Mouse (Mus musculus): ENCODE measurements around the gene Usp49. TPM values are rescaled to one million over a fixed set of nuclear protein-coding genes. Genes with fewer than 3 reads are reported as not detected.
A peak's percentile ranks its signal among the peaks of the same experiment; 100 is the strongest.

Usp49 gene
- polyA plus RNA-seq, 1 experiment from 2014 or later: 3.8 TPM

GRCm38 (mm10) chr17:47672311-47673111 lies 42.0 kb downstream of the Usp49 start:
- H3K9me3 ChIP-seq (ENCODE audit: control insufficient read depth, low read length): no peaks in the 10 kb centered on the region
- no peak overlapping the region for H3K27ac ChIP-seq (replicated peaks; ENCODE audit: low read depth, low read length)
- peak overlapping the region; percentile 91 for H3K4me2 ChIP-seq (ENCODE audit: low read depth, low read length)
- 0 out of 2 replicates have a peak, but pooled peaks cover 5% of the 10 kb centered on the region for H3K4me1 ChIP-seq (ENCODE audit: control insufficient read depth, insufficient read depth, low read length)
- peak overlapping the region; percentile 61 for H3K9ac ChIP-seq (ENCODE audit: low read depth, low read length)
- ATAC-seq (ENCODE audit: low read depth): peak; percentile 86
- peaks cover 13% of the 10 kb centered on the region; the same call in 1 of the 2 replicates for H3K27me3 ChIP-seq (replicated peaks; ENCODE audit: control insufficient read depth, insufficient read depth, low read length)
- peaks cover 13% of the 10 kb centered on the region for H3K36me3 ChIP-seq (ENCODE audit: control insufficient read depth, insufficient read depth, low read length)
- DNase-seq (ENCODE audit: low spot score): peak; percentile 86
- peak overlapping the region; percentile 43 for H3K4me3 ChIP-seq (ENCODE audit: low read depth, low read length)
- WGBS: 8% methylated on average over 40 of the region's 68 CpGs

GRCm38 (mm10) chr17:47676581-47676980 lies 46.1 kb downstream of the Usp49 start:
- Histone ChIP-seq H3K36me3 (ENCODE audit: control insufficient read depth, insufficient read depth, low read length) (peaks cover 50% of the 10 kb centered on the region), H3K4me2 (ENCODE audit: low read depth, low read length) (no peak overlapping the region), H3K27ac (replicated peaks; ENCODE audit: low read depth, low read length) (no peak overlapping the region), H3K4me3 (ENCODE audit: low read depth, low read length) (no peak overlapping the region), H3K9me3 (ENCODE audit: control insufficient read depth, low read length) (no peaks in the 10 kb centered on the region), H3K9ac (ENCODE audit: low read depth, low read length) (no peak overlapping the region), H3K27me3 (replicated peaks; ENCODE audit: control insufficient read depth, insufficient read depth, low read length) (peaks cover 13% of the 10 kb centered on the region; the same call in 1 of the 2 replicates), H3K4me1 (ENCODE audit: control insufficient read depth, insufficient read depth, low read length) (0 out of 2 replicates have a peak, but pooled peaks cover 5% of the 10 kb centered on the region)
- ATAC-seq (ENCODE audit: low read depth) (no peak), DNase-seq (ENCODE audit: low spot score) (peak; percentile 65)
- WGBS: 20% methylated on average over 9 of the region's 9 CpGs

- Histone ChIP-seq H3K4me3 (ENCODE audit: low read depth, low read length) (no peak overlapping the region), H3K4me2 (ENCODE audit: low read depth, low read length) (no peak overlapping the region), H3K27me3 (replicated peaks; ENCODE audit: control insufficient read depth, insufficient read depth, low read length) (peaks cover 2% of the 10 kb centered on the region; the same call in 1 of the 2 replicates), H3K36me3 (ENCODE audit: control insufficient read depth, insufficient read depth, low read length) (peaks cover 66% of the 10 kb centered on the region), H3K27ac (replicated peaks; ENCODE audit: low read depth, low read length) (no peak overlapping the region), H3K9me3 (ENCODE audit: control insufficient read depth, low read length) (no peaks in the 10 kb centered on the region), H3K4me1 (ENCODE audit: control insufficient read depth, insufficient read depth, low read length) (no peaks in the 10 kb centered on the region), H3K9ac (ENCODE audit: low read depth, low read length) (no peak overlapping the region)
- 90% methylated on average over 5 of the region's 5 CpGs for WGBS
- ATAC-seq (ENCODE audit: low read depth) (no peak), DNase-seq (ENCODE audit: low spot score) (no peak)
Observed at GRCm38 (mm10) chr17:47678238-47678637, 47.7 kb downstream of the Usp49 start.

GRCm38 (mm10) chr17:47678702-47679101 lies 48.2 kb downstream of the Usp49 start:
- no peak overlapping the region for H3K27ac ChIP-seq (replicated peaks; ENCODE audit: low read depth, low read length)
- no peak overlapping the region for H3K9ac ChIP-seq (ENCODE audit: low read depth, low read length)
- H3K27me3 ChIP-seq (replicated peaks; ENCODE audit: control insufficient read depth, insufficient read depth, low read length): no peaks in the 10 kb centered on the region
- peaks cover 71% of the 10 kb centered on the region for H3K36me3 ChIP-seq (ENCODE audit: control insufficient read depth, insufficient read depth, low read length)
- no peak overlapping the region for H3K4me3 ChIP-seq (ENCODE audit: low read depth, low read length)
- ATAC-seq (ENCODE audit: low read depth): no peak
- no peak overlapping the region for H3K4me2 ChIP-seq (ENCODE audit: low read depth, low read length)
- no peaks in the 10 kb centered on the region for H3K4me1 ChIP-seq (ENCODE audit: control insufficient read depth, insufficient read depth, low read length)
- no peak for DNase-seq (ENCODE audit: low spot score)
- 82% methylated on average over 5 of the region's 5 CpGs for WGBS
- H3K9me3 ChIP-seq (ENCODE audit: control insufficient read depth, low read length): no peaks in the 10 kb centered on the region

GRCm38 (mm10) chr17:47682836-47683235 lies 52.3 kb downstream of the Usp49 start:
- DNase-seq (ENCODE audit: low spot score) (no peak), ATAC-seq (ENCODE audit: low read depth) (no peak)
- no peaks in the 10 kb centered on the region for H3K27me3 ChIP-seq (replicated peaks; ENCODE audit: control insufficient read depth, insufficient read depth, low read length)
- no peak overlapping the region for H3K4me3 ChIP-seq (ENCODE audit: low read depth, low read length)
- H3K9ac ChIP-seq (ENCODE audit: low read depth, low read length): no peak overlapping the region
- 0 out of 2 replicates have a peak, but pooled peaks cover 5% of the 10 kb centered on the region for H3K4me1 ChIP-seq (ENCODE audit: control insufficient read depth, insufficient read depth, low read length)
- H3K27ac ChIP-seq (replicated peaks; ENCODE audit: low read depth, low read length): no peak overlapping the region
- H3K36me3 ChIP-seq (ENCODE audit: control insufficient read depth, insufficient read depth, low read length): peaks cover 79% of the 10 kb centered on the region
- H3K9me3 ChIP-seq (ENCODE audit: control insufficient read depth, low read length): no peaks in the 10 kb centered on the region
- whole genome bisulfite sequencing: 82% methylated on average over 4 of the region's 4 CpGs
- no peak overlapping the region for H3K4me2 ChIP-seq (ENCODE audit: low read depth, low read length)

- Histone ChIP-seq H3K4me1 (ENCODE audit: control insufficient read depth, insufficient read depth, low read length) (0 out of 2 replicates have a peak, but pooled peaks cover 5% of the 10 kb centered on the region), H3K36me3 (ENCODE audit: control insufficient read depth, insufficient read depth, low read length) (peaks cover 35% of the 10 kb centered on the region), H3K9ac (ENCODE audit: low read depth, low read length) (peak overlapping the region; percentile 92), H3K9me3 (ENCODE audit: control insufficient read depth, low read length) (no peaks in the 10 kb centered on the region), H3K4me3 (ENCODE audit: low read depth, low read length) (peak overlapping the region; percentile 89), H3K27ac (replicated peaks; ENCODE audit: low read depth, low read length) (peak overlapping the region; percentile 87), H3K4me2 (ENCODE audit: low read depth, low read length) (peak overlapping the region; percentile 98), H3K27me3 (replicated peaks; ENCODE audit: control insufficient read depth, insufficient read depth, low read length) (no peaks in the 10 kb centered on the region)
- under 1% methylated on average over 70 of the region's 70 CpGs for WGBS
- peak; percentile 88 for ATAC-seq (ENCODE audit: low read depth)
- DNase-seq (ENCODE audit: low spot score): peak; percentile 99
Observed at GRCm38 (mm10) chr17:47687409-47688343, 57.2 kb downstream of the Usp49 start.

- Histone ChIP-seq H3K4me2 (ENCODE audit: low read depth, low read length) (peak within 1 kb of the TSS; percentile 98), H3K4me3 (ENCODE audit: low read depth, low read length) (peak within 1 kb of the TSS; percentile 89), H3K9me3 (ENCODE audit: control insufficient read depth, low read length) (no peaks in the 10 kb centered on the region), H3K9ac (ENCODE audit: low read depth, low read length) (peak within 1 kb of the TSS; percentile 92), H3K4me1 (ENCODE audit: control insufficient read depth, insufficient read depth, low read length) (0 out of 2 replicates have a peak, but pooled peaks cover 5% of the 10 kb centered on the region), H3K27ac (replicated peaks; ENCODE audit: low read depth, low read length) (peak within 1 kb of the TSS; percentile 87), H3K27me3 (replicated peaks; ENCODE audit: control insufficient read depth, insufficient read depth, low read length) (no peaks in the 10 kb centered on the region), H3K36me3 (ENCODE audit: control insufficient read depth, insufficient read depth, low read length) (peaks cover 29% of the 10 kb centered on the region)
- ATAC-seq (ENCODE audit: low read depth) (no peak), DNase-seq (ENCODE audit: low spot score) (no peak)
- 0% methylated on average over 6 of the region's 9 CpGs for WGBS
Observed at GRCm38 (mm10) chr17:47688344-47688607, 57.8 kb downstream of the Usp49 start, which contains the start of gene Tomm6. Tomm6 (minus strand) TSS chr17:47688386.

Measured in embryonic facial prominence, embryonic 14.5 days (tissue).